Mouse (Mus musculus): ENCODE data around the gene Nek1.

Nek1 gene

DNA sequence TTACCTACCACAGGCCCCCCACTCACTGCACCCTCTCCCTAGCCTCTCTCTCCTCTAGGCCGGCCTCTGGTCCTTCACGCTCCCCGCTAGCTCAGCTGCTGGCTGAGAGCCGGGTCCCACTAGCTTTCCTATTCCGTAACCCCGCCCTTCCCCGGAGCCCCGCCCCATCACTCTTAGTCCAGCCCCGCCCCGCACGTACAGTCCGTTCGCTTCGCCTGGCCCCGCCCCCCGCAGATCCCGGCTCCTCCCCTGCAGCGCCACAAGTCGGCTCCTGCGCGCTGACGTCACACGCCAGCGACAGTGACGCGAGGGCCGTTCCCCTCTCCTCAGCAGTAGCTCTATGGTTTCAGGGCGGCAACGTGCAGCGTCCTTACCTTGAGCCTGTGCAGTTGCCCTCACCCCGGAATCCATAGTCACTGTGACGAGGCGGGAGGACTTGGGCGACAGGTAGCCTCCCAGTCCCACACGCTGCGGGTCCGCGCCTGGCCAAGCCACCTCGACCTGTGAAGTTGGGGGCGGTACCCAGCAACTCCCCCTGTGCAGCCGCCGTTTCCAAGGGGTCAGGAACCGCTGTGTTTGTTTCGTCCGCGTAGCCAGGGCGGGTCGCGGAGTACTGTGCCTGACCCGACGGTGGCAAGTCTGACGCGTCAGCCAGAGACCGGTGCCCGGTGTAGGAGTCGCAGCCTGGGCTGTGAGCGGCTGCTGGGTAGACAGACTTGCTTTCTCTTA, at the start of gene Nek1:
Gene Nek1 (plus strand): TSS at position 286 of the 729 bp plus-strand sequence.
- DNase-seq (ENCODE audit: low read depth, low spot score), result peak; percentile 97

- no peak for DNase-seq (ENCODE audit: low read depth, low spot score)
These were observed 45.5 kb upstream of the Nek1 start for GRCm38 (mm10) chr8:60947503-60947902.

DNA sequence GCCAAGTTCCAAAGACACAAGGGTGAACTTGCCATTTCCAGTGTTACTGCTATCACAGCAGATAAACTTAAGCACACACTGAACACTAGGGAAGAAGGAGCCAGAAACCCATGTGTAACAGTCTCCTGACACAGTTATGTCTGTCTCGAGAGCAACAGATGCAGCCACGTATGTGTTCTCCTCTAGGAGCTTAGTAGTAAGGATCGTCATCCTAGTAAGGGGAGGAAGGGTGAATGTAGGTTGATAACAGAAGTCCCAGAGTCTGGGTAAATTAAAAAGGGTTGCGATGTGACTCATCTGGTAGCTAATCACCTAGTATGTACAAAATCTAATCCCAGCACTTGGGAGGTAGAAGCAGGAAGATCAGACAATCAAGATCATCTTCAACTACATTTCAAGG, 43.1 kb upstream of the Nek1 start:
- no peak for DNase-seq (ENCODE audit: low read depth, low spot score)

GRCm38 (mm10) chr8:60951271-60951670, 41.7 kb upstream of the Nek1 start:
- DNase-seq (ENCODE audit: low read depth, low spot score), result no peak

DNA sequence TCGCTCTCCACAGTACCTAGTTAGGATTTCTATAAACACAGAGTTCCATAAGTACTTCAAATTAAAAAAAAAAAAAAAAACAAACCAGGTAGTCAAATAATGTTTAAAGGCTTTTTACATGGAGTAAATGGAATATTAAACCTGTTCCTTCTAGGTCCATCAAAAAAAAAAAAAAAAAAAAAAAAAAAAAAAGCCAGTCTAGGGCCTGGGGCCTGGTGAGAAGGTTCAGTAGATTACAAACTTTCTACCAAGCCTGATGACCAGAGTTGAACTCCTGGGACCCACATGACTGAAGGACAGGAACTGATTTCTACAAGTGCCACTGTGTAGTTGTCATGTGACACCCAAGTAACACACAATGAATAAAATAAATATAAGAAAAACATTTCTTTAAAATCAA, 41.2 kb upstream of the Nek1 start:
- DNase-seq (ENCODE audit: low read depth, low spot score), result no peak

DNA sequence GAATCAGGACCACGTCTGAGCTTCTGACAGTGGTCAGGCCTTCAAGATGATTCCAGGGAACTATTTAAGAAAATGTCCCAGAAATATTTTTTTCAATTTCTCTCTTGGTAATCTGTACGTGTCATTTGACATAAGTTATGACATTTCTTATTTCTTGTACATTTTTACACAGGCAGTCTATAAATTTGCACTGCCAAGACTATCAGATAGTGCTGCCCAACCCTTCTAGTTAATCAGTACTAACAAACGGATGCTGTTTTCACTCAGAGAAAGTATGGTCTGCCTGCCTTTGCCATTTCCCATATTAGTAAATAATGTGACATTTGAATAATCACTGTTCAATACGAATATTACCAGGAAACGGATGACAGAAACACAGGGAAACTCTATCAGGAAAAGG, 40.2 kb upstream of the Nek1 start:
- DNase-seq (ENCODE audit: low read depth, low spot score), result no peak

GRCm38 (mm10) chr8:60954281-60955014, 38.5 kb upstream of the Nek1 start:
- DNase-seq (ENCODE audit: low read depth, low spot score), result peak; percentile 86

- DNase-seq (ENCODE audit: low read depth, low spot score), result no peak
These were observed 36.1 kb upstream of the Nek1 start for GRCm38 (mm10) chr8:60956847-60957246.

- no peak for DNase-seq (ENCODE audit: low read depth, low spot score)
These were observed 30.2 kb upstream of the Nek1 start for GRCm38 (mm10) chr8:60962763-60963162.

GRCm38 (mm10) chr8:60963931-60964330, 29.1 kb upstream of the Nek1 start:
- no peak for DNase-seq (ENCODE audit: low read depth, low spot score)

GRCm38 (mm10) chr8:60964518-60964917, 28.5 kb upstream of the Nek1 start:
- peak; percentile 42 for DNase-seq (ENCODE audit: low read depth, low spot score)

- no peak for DNase-seq (ENCODE audit: low read depth, low spot score)
These were observed 27.7 kb upstream of the Nek1 start for GRCm38 (mm10) chr8:60965306-60965705.

GRCm38 (mm10) chr8:60965741-60966140, 27.3 kb upstream of the Nek1 start:
- no peak for DNase-seq (ENCODE audit: low read depth, low spot score)

GRCm38 (mm10) chr8:60969091-60969490, 23.9 kb upstream of the Nek1 start:
- DNase-seq (ENCODE audit: low read depth, low spot score), result no peak

DNA sequence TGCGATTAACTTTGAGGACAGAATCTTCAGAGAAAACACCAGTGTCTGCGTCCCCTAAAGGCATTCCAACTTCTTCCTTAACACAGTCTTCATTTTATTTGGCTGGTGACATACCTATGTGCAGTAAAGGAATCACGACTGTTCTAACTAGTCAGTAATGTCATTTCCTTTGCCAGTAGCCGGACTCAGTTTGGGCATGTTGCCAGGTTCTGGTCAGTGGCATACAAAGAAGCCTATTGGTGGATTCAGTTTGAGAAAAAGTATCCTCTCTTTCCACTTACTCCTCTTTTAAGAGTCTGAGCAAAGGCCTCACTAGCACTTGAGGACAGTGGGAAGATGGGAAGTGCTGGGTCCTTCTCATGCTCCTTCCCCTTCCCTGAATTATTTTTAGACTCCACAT, 21.2 kb upstream of the Nek1 start:
- DNase-seq (ENCODE audit: low read depth, low spot score), result no peak

- no peak for DNase-seq (ENCODE audit: low read depth, low spot score)
These were observed 19.5 kb upstream of the Nek1 start for GRCm38 (mm10) chr8:60973448-60973847.

DNA sequence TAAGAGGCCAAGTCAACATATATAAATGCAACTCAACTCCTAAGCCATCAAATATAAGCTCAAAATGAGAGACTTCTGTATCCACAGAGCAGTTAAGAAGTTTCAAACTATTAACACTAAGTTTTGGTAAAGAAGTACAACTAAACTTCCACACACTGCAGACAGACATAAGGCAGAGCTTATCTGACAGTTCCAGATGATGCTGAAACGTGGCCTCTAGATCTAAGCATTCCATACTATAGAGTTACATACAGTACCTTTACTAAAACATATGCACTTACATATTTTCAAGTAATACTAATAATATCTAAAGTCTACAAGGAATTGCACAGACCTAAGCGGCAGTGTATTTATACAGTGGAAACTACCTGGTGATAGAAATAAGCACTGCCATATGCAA, 18.2 kb upstream of the Nek1 start:
- DNase-seq (ENCODE audit: low read depth, low spot score), result no peak

- no peak for DNase-seq (ENCODE audit: low read depth, low spot score)
These were observed 16.2 kb upstream of the Nek1 start for GRCm38 (mm10) chr8:60976818-60977217.

DNA sequence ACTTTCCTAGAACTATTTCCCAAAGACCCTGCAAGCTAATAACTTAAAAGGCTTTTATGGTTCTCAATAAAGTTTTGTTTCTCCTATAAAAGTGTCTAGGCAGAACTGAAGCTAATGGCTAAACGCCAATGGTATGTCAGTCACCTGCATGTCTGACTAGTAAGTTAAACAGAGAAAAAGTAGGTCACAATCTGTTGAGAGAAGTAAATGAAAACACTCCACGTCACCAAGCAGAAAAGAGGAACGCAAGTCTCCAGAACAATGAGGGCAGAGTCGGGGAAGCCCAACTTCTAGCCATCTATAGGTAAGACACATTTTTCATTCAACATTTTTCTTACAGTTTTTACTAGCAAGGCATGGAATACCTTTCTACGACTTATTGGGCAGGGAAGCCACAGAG, 14.5 kb upstream of the Nek1 start:
- no peak for DNase-seq (ENCODE audit: low read depth, low spot score)

DNA sequence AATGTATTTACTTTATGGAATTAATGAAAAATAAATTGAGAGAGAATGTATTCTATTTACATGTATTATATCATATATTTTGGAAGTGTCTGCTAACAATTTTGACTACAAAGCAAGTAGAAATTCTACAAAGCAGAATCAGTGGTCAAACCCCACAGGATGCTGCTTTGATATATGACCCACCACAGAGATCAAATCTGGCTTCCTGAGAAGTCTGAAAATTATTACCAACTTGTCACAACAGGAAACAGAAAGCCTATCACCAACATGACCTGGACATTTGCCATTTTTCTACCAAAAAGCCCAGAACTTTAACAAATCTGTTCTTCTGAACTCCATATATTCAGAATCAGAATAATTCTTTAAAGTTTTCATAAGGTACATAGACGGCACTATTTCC, 11.6 kb upstream of the Nek1 start:
- DNase-seq (ENCODE audit: low read depth, low spot score), result no peak

DNA sequence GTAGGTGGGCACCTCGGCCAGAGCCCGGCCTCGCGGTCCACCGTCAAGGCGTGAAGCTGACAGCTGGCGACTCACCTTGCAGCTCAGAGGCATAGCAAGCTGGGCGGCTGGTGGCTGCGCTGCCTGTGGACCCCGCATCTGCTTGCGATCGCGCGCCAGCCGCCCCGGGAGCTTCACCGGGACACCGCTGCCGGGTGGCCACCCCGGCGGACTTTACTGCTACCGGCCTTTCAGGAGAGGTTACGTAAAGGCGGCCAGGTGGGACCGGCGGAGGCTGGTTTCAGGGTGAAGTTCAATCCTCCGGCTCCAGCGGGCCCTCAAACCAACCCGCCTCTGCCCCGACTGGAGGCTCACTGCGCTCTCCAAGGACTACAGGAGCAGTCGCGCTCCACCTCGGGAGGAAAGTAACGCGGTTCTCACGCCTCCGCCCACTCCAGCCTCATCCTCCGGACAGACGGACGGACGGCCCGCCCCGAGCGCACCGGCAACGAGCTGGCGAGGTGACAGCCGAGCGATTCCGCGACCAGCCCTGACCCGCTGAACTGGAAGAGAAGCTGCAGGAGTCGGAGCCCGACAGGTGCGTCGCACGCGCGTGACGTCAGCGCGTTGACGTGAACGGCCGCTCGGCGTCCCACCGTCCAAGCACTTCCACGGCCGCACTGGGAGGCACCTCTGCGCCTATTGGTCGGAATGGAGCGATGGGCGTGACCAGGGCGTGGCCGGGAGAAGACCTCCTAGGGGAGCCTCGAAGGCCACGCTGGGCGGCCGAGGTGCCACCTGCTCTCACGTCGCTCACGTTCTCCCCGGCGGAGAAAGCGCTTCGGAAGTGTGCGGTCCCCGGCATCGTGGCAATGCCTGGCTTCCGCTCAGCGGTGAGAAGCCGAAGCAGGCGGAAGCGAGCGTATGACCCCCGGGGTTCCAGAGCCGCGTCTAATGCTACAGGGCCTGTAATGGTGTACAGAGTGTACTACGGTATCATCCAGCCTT, 10.0 kb upstream of the Nek1 start, which contains the start of gene Clcn3:
Gene Clcn3 (minus strand): TSS at position 600 of the 987 bp plus-strand sequence.
- DNase-seq (ENCODE audit: low read depth, low spot score), result peak; percentile 97

DNA sequence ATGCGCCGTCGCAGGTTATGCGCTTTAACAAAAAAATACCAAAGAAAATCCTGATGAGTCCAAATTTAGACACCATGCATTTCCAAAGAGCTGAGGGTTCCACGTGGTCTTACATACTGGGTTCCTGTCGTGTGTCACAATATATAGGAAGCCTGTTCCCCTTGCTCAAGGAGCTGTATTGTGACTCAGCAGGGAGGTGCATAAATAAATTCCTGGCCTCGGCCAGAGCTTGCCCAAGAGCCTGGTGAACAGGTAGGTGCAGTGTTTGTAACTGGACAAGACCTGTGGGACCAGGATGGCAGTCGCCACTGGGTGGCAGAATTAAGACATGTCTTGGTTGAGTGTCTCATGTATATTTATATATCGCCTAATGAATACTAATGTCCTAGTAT, 9.3 kb upstream of the Nek1 start:
- peak; percentile 46 for DNase-seq (ENCODE audit: low read depth, low spot score)
